Mouse (Mus musculus): ENCODE results near the gene Tep1. TPM values are rescaled to one million over a fixed set of nuclear protein-coding genes. Genes with fewer than 3 reads are reported as not detected.

Gene Tep1
- polyA plus RNA-seq, 1 experiment from 2014 or later = 3.7 TPM

DNA sequence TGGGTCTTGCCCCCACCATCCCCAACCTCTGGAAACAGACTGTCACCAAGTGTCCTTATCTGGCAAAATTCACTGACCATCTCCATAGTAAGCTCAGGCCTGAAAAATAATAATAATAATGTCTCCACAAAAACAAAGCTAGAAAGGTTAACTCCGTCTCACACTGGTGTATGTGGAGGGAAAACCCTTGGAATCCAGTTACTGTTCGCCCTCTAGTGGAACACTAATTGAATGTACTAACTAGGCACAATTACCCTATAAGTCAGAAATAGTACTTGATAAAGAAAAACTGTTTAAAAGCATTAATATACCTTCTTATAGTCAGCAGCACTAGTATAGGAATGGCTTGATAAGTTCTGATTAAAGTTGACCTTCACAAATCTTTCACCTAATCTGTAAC is 82.2 kb downstream of the Tep1 start:
- Histone ChIP-seq H3K4me2 (ENCODE audit: low read depth, low read length) (no peak overlapping the region), H3K9me3 (replicated peaks; ENCODE audit: control insufficient read depth, low read length) (no peaks in the 10 kb centered on the region), H3K9ac (ENCODE audit: low read depth, low read length) (no peak overlapping the region), H3K4me3 (ENCODE audit: low read depth, low read length) (no peak overlapping the region), H3K27ac (ENCODE audit: low read length) (no peak overlapping the region), H3K36me3 (ENCODE audit: control insufficient read depth, insufficient read depth) (no peaks in the 10 kb centered on the region), H3K4me1 (ENCODE audit: control insufficient read depth, low read depth, low read length) (peaks cover 4% of the 10 kb centered on the region), H3K27me3 (ENCODE audit: control insufficient read depth, insufficient read depth, low read depth, low read length) (no peaks in the 10 kb centered on the region)
- 8% methylated on average over 2 of the region's 2 CpGs for WGBS (ENCODE audit: insufficient replicate concordance)
- no peak for ATAC-seq (ENCODE audit: low read depth)

GRCm38 (mm10) chr14:50785251-50785637 is 85.1 kb downstream of the Tep1 start, which contains the start of gene Ttc5:
Ttc5 (minus strand) TSS chr14:50785519.
- no peaks in the 10 kb centered on the region; the same call in 1 of the 2 replicates for H3K36me3 ChIP-seq (ENCODE audit: control insufficient read depth, insufficient read depth)
- H3K27me3 ChIP-seq (ENCODE audit: control insufficient read depth, insufficient read depth, low read depth, low read length) = no peaks in the 10 kb centered on the region
- no peak within 1 kb of the TSS for H3K27ac ChIP-seq (ENCODE audit: low read length)
- no peaks in the 10 kb centered on the region for H3K9me3 ChIP-seq (replicated peaks; ENCODE audit: control insufficient read depth, low read length)
- peaks cover 4% of the 10 kb centered on the region for H3K4me1 ChIP-seq (ENCODE audit: control insufficient read depth, low read depth, low read length)
- H3K9ac ChIP-seq (ENCODE audit: low read depth, low read length) = peak within 1 kb of the TSS; percentile 69
- H3K4me3 ChIP-seq (ENCODE audit: low read depth, low read length) = peak within 1 kb of the TSS; percentile 80
- ATAC-seq (ENCODE audit: low read depth) = peak; percentile 97
- WGBS (ENCODE audit: insufficient replicate concordance) = under 1% methylated on average over 21 of the region's 21 CpGs
- H3K4me2 ChIP-seq (ENCODE audit: low read depth, low read length) = peak within 1 kb of the TSS; percentile 50

GRCm38 (mm10) chr14:50784391-50785250 is 85.7 kb downstream of the Tep1 start:
- H3K4me2 ChIP-seq (ENCODE audit: low read depth, low read length) = peak overlapping the region; percentile 50
- 17% methylated on average over 16 of the region's 16 CpGs for WGBS (ENCODE audit: insufficient replicate concordance)
- no peaks in the 10 kb centered on the region; the same call in 1 of the 2 replicates for H3K36me3 ChIP-seq (ENCODE audit: control insufficient read depth, insufficient read depth)
- ATAC-seq (ENCODE audit: low read depth) = no peak; the same call in 1 of the 2 replicates
- H3K9me3 ChIP-seq (replicated peaks; ENCODE audit: control insufficient read depth, low read length) = no peaks in the 10 kb centered on the region
- H3K27me3 ChIP-seq (ENCODE audit: control insufficient read depth, insufficient read depth, low read depth, low read length) = no peaks in the 10 kb centered on the region
- H3K27ac ChIP-seq (ENCODE audit: low read length) = no peak overlapping the region
- H3K9ac ChIP-seq (ENCODE audit: low read depth, low read length) = peak overlapping the region; percentile 69
- H3K4me1 ChIP-seq (ENCODE audit: control insufficient read depth, low read depth, low read length) = peaks cover 4% of the 10 kb centered on the region
- peak overlapping the region; percentile 80 for H3K4me3 ChIP-seq (ENCODE audit: low read depth, low read length)

- H3K9ac ChIP-seq (ENCODE audit: low read depth, low read length) = no peak overlapping the region
- ATAC-seq (ENCODE audit: low read depth) = no peak
- H3K27ac ChIP-seq (ENCODE audit: low read length) = no peak overlapping the region
- H3K4me3 ChIP-seq (ENCODE audit: low read depth, low read length) = no peak overlapping the region
- WGBS (ENCODE audit: insufficient replicate concordance) = 61% methylated on average over 3 of the region's 3 CpGs
- no peaks in the 10 kb centered on the region; the same call in 1 of the 2 replicates for H3K36me3 ChIP-seq (ENCODE audit: control insufficient read depth, insufficient read depth)
- no peak overlapping the region for H3K4me2 ChIP-seq (ENCODE audit: low read depth, low read length)
- H3K27me3 ChIP-seq (ENCODE audit: control insufficient read depth, insufficient read depth, low read depth, low read length) = no peaks in the 10 kb centered on the region
- H3K4me1 ChIP-seq (ENCODE audit: control insufficient read depth, low read depth, low read length) = peaks cover 4% of the 10 kb centered on the region
- no peaks in the 10 kb centered on the region for H3K9me3 ChIP-seq (replicated peaks; ENCODE audit: control insufficient read depth, low read length)
Observed at GRCm38 (mm10) chr14:50782166-50782565, 88.2 kb downstream of the Tep1 start.

Other genes with a start within 250 kb of the Tep1 start
- not detected in 2 replicates for gene Olfr745, start 231.2 kb downstream of the Tep1 start, polyA plus RNA-seq (2015; fragmentation: Nextera tagmentation; extraction: Ambion mirVana)
- gene Olfr746, start 223.5 kb downstream of the Tep1 start, polyA plus RNA-seq (2015; fragmentation: Nextera tagmentation; extraction: Ambion mirVana) = not detected in 2 replicates
- gene Olfr747, start 177.4 kb downstream of the Tep1 start, polyA plus RNA-seq (2015; fragmentation: Nextera tagmentation; extraction: Ambion mirVana) = not detected in 2 replicates
- gene Olfr748, start 163.2 kb downstream of the Tep1 start, polyA plus RNA-seq (2015; fragmentation: Nextera tagmentation; extraction: Ambion mirVana) = not detected in 2 replicates
- not detected in 2 replicates for gene Olfr749, start 125.5 kb downstream of the Tep1 start, polyA plus RNA-seq (2015; fragmentation: Nextera tagmentation; extraction: Ambion mirVana)
- gene Ttc5, start 85.0 kb downstream of the Tep1 start, polyA plus RNA-seq (2015; fragmentation: Nextera tagmentation; extraction: Ambion mirVana) = 14.6 TPM in 2 replicates
- gene Ccnb1ip1, start 62.8 kb downstream of the Tep1 start, polyA plus RNA-seq (2015; fragmentation: Nextera tagmentation; extraction: Ambion mirVana) = not detected in 2 replicates
- gene Parp2, start 62.7 kb downstream of the Tep1 start, polyA plus RNA-seq (2015; fragmentation: Nextera tagmentation; extraction: Ambion mirVana) = 28.9 and 31.0 TPM in 2 replicates
- 0.08 and 0.11 TPM in 2 replicates for gene Klhl33, start 26.9 kb upstream of the Tep1 start, polyA plus RNA-seq (2015; fragmentation: Nextera tagmentation; extraction: Ambion mirVana)
- 53.3 and 54.4 TPM in 2 replicates for gene Osgep, start 54.3 kb upstream of the Tep1 start, polyA plus RNA-seq (2015; fragmentation: Nextera tagmentation; extraction: Ambion mirVana)
- gene Apex1, start 54.4 kb upstream of the Tep1 start, polyA plus RNA-seq (2015; fragmentation: Nextera tagmentation; extraction: Ambion mirVana) = 61.8 and 61.9 TPM in 2 replicates
- 22.8 and 24.9 TPM in 2 replicates for gene Pip4p1, start 60.3 kb upstream of the Tep1 start, polyA plus RNA-seq (2015; fragmentation: Nextera tagmentation; extraction: Ambion mirVana)
- gene Pnp, start 60.5 kb upstream of the Tep1 start, polyA plus RNA-seq (2015; fragmentation: Nextera tagmentation; extraction: Ambion mirVana) = 75.2 and 83.1 TPM in 2 replicates
- gene Gm49342, start 74.0 kb upstream of the Tep1 start, polyA plus RNA-seq (2015; fragmentation: Nextera tagmentation; extraction: Ambion mirVana) = not detected in 2 replicates
- gene Pnp2, start 85.4 kb upstream of the Tep1 start, polyA plus RNA-seq (2015; fragmentation: Nextera tagmentation; extraction: Ambion mirVana) = 10.6 and 11.0 TPM in 2 replicates
- 0.09 TPM in 1 of 2 replicates, not detected in the other for gene Rnase10, start 137.2 kb upstream of the Tep1 start, polyA plus RNA-seq (2015; fragmentation: Nextera tagmentation; extraction: Ambion mirVana)
- gene Rnase9, start 171.3 kb upstream of the Tep1 start, polyA plus RNA-seq (2015; fragmentation: Nextera tagmentation; extraction: Ambion mirVana) = not detected in 2 replicates
- gene Rnase11, start 179.6 kb upstream of the Tep1 start, polyA plus RNA-seq (2015; fragmentation: Nextera tagmentation; extraction: Ambion mirVana) = not detected in 2 replicates
- 1.7 and 2.0 TPM in 2 replicates for gene Rnase12, start 187.1 kb upstream of the Tep1 start, polyA plus RNA-seq (2015; fragmentation: Nextera tagmentation; extraction: Ambion mirVana)
- not detected in 2 replicates for gene Olfr750, start 203.9 kb upstream of the Tep1 start, polyA plus RNA-seq (2015; fragmentation: Nextera tagmentation; extraction: Ambion mirVana)
- gene Rnase4, start 220.5 kb upstream of the Tep1 start, polyA plus RNA-seq (2015; fragmentation: Nextera tagmentation; extraction: Ambion mirVana) = 19.7 and 23.1 TPM in 2 replicates
- 6.7 and 8.4 TPM in 2 replicates for gene Ang, start 220.6 kb upstream of the Tep1 start, polyA plus RNA-seq (2015; fragmentation: Nextera tagmentation; extraction: Ambion mirVana)
- gene Eddm3b, start 243.9 kb upstream of the Tep1 start, polyA plus RNA-seq (2015; fragmentation: Nextera tagmentation; extraction: Ambion mirVana) = not detected in 2 replicates

Measured in liver, embryonic 16.5 days (tissue).